Mouse (Mus musculus) c-Kit-positive CD71-negative TER-119-negative erythroid progenitor cells, embryonic 14.5 days (primary cell): ENCODE data around the gene Olfr1508.
"Not testable (repeated sequence)": the region's sequence is repeated elsewhere in the genome, so short reads cannot be mapped to it uniquely, and the experiment has no call there.

Source experiments
- DNase-seq: peaks from one replicate; pipeline ENCODE4 v3.0.0-alpha.2; 2013; ENCODE audit warnings: low read depth

The Olfr1508 gene

GRCm38 (mm10) chr14:52467395-52467794, at the start of gene Olfr1508:
Olfr1508 (minus strand) TSS chr14:52467495.
- no peak for DNase-seq

- DNase-seq = no peak
Measured at GRCm38 (mm10) chr14:52495516-52495915, 28.2 kb upstream of the Olfr1508 start, which contains the start of gene Olfr1507. Olfr1507 (minus strand) TSS chr14:52495749.

GRCm38 (mm10) chr14:52465738-52466137, 1.6 kb downstream of the Olfr1508 start:
- no peak for DNase-seq

GRCm38 (mm10) chr14:52461928-52462327, 5.4 kb downstream of the Olfr1508 start:
- DNase-seq = no peak

- peak; percentile 43 for DNase-seq
Measured at GRCm38 (mm10) chr14:52451138-52451537, 16.2 kb downstream of the Olfr1508 start.

- no peak for DNase-seq
Measured at GRCm38 (mm10) chr14:52442690-52443089, 24.6 kb downstream of the Olfr1508 start, which contains the start of gene Olfr1509. Olfr1509 (plus strand) TSS chr14:52442990.

- DNase-seq = no peak
Measured at GRCm38 (mm10) chr14:52427686-52428085, 39.6 kb downstream of the Olfr1508 start.

DNA sequence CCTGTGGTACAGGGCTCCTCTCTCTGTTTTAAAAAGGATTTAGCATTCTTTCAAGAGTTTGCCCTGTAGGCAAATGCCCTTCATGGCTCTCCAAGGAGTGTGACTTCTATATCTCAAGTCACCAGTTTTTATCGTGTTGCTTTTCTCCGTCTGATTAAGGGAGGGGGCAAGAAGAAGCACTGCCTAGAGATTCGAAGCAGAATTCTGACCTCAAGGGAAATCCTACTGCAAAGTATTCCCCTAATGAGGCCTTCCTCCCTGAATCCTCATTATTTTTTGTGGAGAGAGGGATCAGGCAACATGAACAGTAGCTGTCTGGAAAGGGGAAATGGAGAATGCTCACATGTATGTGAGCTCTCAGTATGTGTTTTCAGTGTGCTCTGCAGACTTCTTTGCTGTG, 53.0 kb downstream of the Olfr1508 start, which contains the start of gene Olfr1510:
TSS of gene Olfr1510 (minus strand) at position 101 of the 400 bp plus-strand sequence.
- DNase-seq = no peak

DNA sequence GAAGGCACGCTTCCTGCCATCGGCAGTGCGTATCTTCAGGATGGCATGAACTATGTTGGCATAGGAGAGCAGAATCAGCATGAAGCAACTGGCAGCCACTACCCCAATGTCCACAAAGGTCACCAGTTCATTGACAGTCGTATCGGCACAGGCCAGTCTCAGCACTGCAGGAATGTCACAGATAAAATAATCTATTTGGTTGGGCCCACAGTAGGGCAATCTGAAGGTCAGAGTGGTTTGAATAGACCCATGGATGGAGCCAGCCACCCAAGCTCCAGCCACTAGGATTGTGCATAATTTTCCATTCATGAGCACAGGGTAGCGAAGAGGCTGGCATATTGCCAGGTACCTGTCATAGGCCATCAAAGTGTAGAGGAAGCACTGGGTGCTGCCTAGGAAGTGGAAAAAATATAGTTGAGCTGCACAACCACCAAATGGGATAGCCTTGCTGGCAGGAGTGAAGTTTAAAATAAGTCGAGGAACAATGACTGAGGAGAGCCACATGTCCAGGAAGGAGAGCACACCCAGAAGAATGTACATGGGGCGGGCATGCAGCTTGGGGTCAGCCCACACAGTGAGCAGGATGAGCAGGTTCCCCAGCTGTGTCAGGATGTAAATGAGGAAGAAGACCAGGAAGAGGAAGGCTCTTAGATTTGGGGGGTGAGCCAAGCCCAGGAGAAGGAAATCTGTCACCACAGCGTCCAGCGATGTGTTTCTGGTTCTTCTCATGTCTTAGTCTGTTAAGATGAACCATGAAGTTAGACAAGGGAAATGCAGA, 57.0 kb downstream of the Olfr1508 start:
- DNase-seq = not testable (repeated sequence)
